33 mouse cellular contexts compared by ENCODE assay signal in genomic region chr7:130543181-130543580, GRCm38 (mm10).
"Had no signal": no experiment of that assay in that cellular context is flagged by ENCODE, and none has a peak within 500 bp of the region (broad histone marks: within the 10 kb centered on the region; RNA-seq: fewer than 3 reads in every experiment).

No protein-coding gene starts in this region.

- H3K4me2 ChIP-seq: heart, embryonic 11.5 days; heart, embryonic 12.5 days; heart, embryonic 13.5 days; heart, embryonic 15.5 days; hindbrain, embryonic 12.5 days; hindbrain, embryonic 13.5 days; hindbrain, embryonic 14.5 days; hindbrain, embryonic 15.5 days; intestine, embryonic 15.5 days; kidney, embryonic 15.5 days had no signal

- H3K9ac ChIP-seq: heart, embryonic 12.5 days; heart, embryonic 13.5 days; heart, embryonic 15.5 days; hindbrain, embryonic 12.5 days; hindbrain, embryonic 13.5 days; hindbrain, embryonic 14.5 days; hindbrain, embryonic 15.5 days; intestine, embryonic 15.5 days; kidney, embryonic 15.5 days had no signal

- ATAC-seq: hindbrain, embryonic 16.5 days; hindbrain, postnatal 0 days; inflammation-experienced regulatory T-cells, adult 6 months; intestine, embryonic 15.5 days; intestine, embryonic 16.5 days; intestine, postnatal 0 days had no signal

- DNase-seq: heart, postnatal 36 days; heart, postnatal 4 days; kidney, adult 11 months; kidney, adult 18-20 months; kidney, adult 2 months; kidney, adult 8-10 months; kidney, adult 9 months; kidney, postnatal 10 days; kidney, postnatal 14 days; kidney, postnatal 25 days; kidney, postnatal 36 days; kidney, postnatal 4 days; layer of hippocampus, adult 9-11 months; layer of hippocampus, postnatal 36 days had no signal

- H3K27me3 ChIP-seq: heart, embryonic 12.5 days; heart, embryonic 13.5 days; heart, embryonic 15.5 days; hindbrain, embryonic 12.5 days; hindbrain, embryonic 13.5 days; hindbrain, embryonic 15.5 days; intestine, embryonic 15.5 days; kidney, embryonic 15.5 days had no signal

- H3K9me3 ChIP-seq: heart, embryonic 12.5 days; heart, embryonic 13.5 days; heart, embryonic 15.5 days; hindbrain, embryonic 12.5 days; hindbrain, embryonic 13.5 days; hindbrain, embryonic 15.5 days; intestine, embryonic 15.5 days; kidney, embryonic 15.5 days had no signal

- H3K27ac ChIP-seq: heart, embryonic 13.5 days; heart, embryonic 15.5 days; hindbrain, embryonic 10.5 days; hindbrain, embryonic 12.5 days; hindbrain, embryonic 13.5 days; hindbrain, embryonic 14.5 days; hindbrain, embryonic 15.5 days; hindbrain, postnatal 0 days; intestine, embryonic 15.5 days; kidney, embryonic 15.5 days; kidney, postnatal 0 days; layer of hippocampus, adult 2 months; left cerebral cortex, adult 2 months had no signal

- H3K4me3 ChIP-seq: heart, embryonic 12.5 days; heart, embryonic 13.5 days; heart, embryonic 15.5 days; hindbrain, embryonic 10.5 days; hindbrain, embryonic 12.5 days; hindbrain, embryonic 13.5 days; hindbrain, embryonic 15.5 days; intestine, embryonic 15.5 days; kidney, embryonic 15.5 days; layer of hippocampus, adult 2 months; left cerebral cortex, adult 2 months had no signal
